Mouse (Mus musculus) hindlimb bud, embryonic 11.5 days (tissue): ENCODE results near the gene Lcn10.
"Not testable (repeated sequence)": the region's sequence is repeated elsewhere in the genome, so short reads cannot be mapped to it uniquely, and the experiment has no call there.

Experiments used
- DNase-seq: peaks from one replicate; pipeline ENCODE4 v3.0.0-alpha.2; 2012; ENCODE audit warnings: low read depth, low spot score; ENCODE audit errors: extremely low spot score

Lcn10 gene

GRCm38 (mm10) chr2:25682426-25682825 lies at the start of gene Lcn10:
Gene Lcn10 (plus strand): TSS chr2:25682726.
- no peak for DNase-seq

- no peak for DNase-seq
Measured at GRCm38 (mm10) chr2:25633616-25634015, 48.9 kb upstream of the Lcn10 start.

- DNase-seq, result no peak
Measured at GRCm38 (mm10) chr2:25634046-25634445, 48.5 kb upstream of the Lcn10 start.

- DNase-seq, result no peak
Measured at GRCm38 (mm10) chr2:25639890-25640289, 42.6 kb upstream of the Lcn10 start.

GRCm38 (mm10) chr2:25652902-25653301 lies 29.6 kb upstream of the Lcn10 start, which contains the start of gene Lcn8:
Gene Lcn8 (plus strand): TSS chr2:25653120.
- no peak for DNase-seq

GRCm38 (mm10) chr2:25654502-25654901 lies 28.0 kb upstream of the Lcn10 start:
- no peak for DNase-seq

GRCm38 (mm10) chr2:25656691-25657090 lies 25.8 kb upstream of the Lcn10 start:
- DNase-seq, result no peak

- DNase-seq, result no peak
Measured at GRCm38 (mm10) chr2:25657246-25657645, 25.3 kb upstream of the Lcn10 start.

- no peak for DNase-seq
Measured at GRCm38 (mm10) chr2:25657652-25658051, 24.9 kb upstream of the Lcn10 start, which contains the start of gene Lcn5. Gene Lcn5 (plus strand): TSS chr2:25657952.

- no peak for DNase-seq
Measured at GRCm38 (mm10) chr2:25660279-25660678, 22.2 kb upstream of the Lcn10 start.

- no peak for DNase-seq
Measured at GRCm38 (mm10) chr2:25661245-25661970, 21.1 kb upstream of the Lcn10 start.

GRCm38 (mm10) chr2:25663511-25663910 lies 19.0 kb upstream of the Lcn10 start:
- DNase-seq, result no peak

GRCm38 (mm10) chr2:25664125-25664524 lies 18.4 kb upstream of the Lcn10 start:
- DNase-seq, result no peak

GRCm38 (mm10) chr2:25666516-25666915 lies 16.0 kb upstream of the Lcn10 start:
- no peak for DNase-seq

GRCm38 (mm10) chr2:25676486-25676885 lies 6.0 kb upstream of the Lcn10 start, which contains the start of gene Lcn6:
Gene Lcn6 (plus strand): TSS chr2:25676786.
- DNase-seq, result no peak

GRCm38 (mm10) chr2:25679559-25679958 lies 3.0 kb upstream of the Lcn10 start:
- no peak for DNase-seq

- DNase-seq, result no peak
Measured at GRCm38 (mm10) chr2:25686941-25687340, 4.4 kb downstream of the Lcn10 start.

GRCm38 (mm10) chr2:25694605-25695004 lies 12.1 kb downstream of the Lcn10 start:
- DNase-seq, result peak; percentile 41

- no peak for DNase-seq
Measured at GRCm38 (mm10) chr2:25696951-25697350, 14.4 kb downstream of the Lcn10 start.

- DNase-seq, result no peak
Measured at GRCm38 (mm10) chr2:25698696-25699095, 16.2 kb downstream of the Lcn10 start.

- DNase-seq, result not testable (repeated sequence)
Measured at GRCm38 (mm10) chr2:25699743-25700142, 17.2 kb downstream of the Lcn10 start, which contains the start of gene Obp2a. Gene Obp2a (plus strand): TSS chr2:25700043.

- DNase-seq, result no peak
Measured at GRCm38 (mm10) chr2:25701001-25701400, 18.5 kb downstream of the Lcn10 start.

- DNase-seq, result no peak
Measured at GRCm38 (mm10) chr2:25703706-25704105, 21.2 kb downstream of the Lcn10 start.
